Mouse (Mus musculus) mouse trophoblast stem cell (cell line): ENCODE results near the gene Mmp19.

Experiments used
- in situ Hi-C, 2 experiments: fragments of 300-500 bp; cut with MseI, MboI; formaldehyde crosslinking; loops; 2 replicates in 1 of 2; 3 replicates in 1 of 2; pipeline ENCODE4 v1.15.1; 2025

The Mmp19 gene

GRCm38 (mm10) chr10:128790398-128791124 is at the start of gene Mmp19:
TSS of gene Mmp19 (plus strand) at chr10:128790910.
- in situ Hi-C loops, result no loop called here

- in situ Hi-C loops, result no loop called here
These were observed 48.1 kb upstream of the Mmp19 start for GRCm38 (mm10) chr10:128742616-128743015.

GRCm38 (mm10) chr10:128743235-128743634 is 47.5 kb upstream of the Mmp19 start:
- in situ Hi-C loops, result no loop called here

GRCm38 (mm10) chr10:128743791-128744191 is 46.9 kb upstream of the Mmp19 start:
- in situ Hi-C loops, result no loop called here

- in situ Hi-C loops, result no loop called here
These were observed 46.5 kb upstream of the Mmp19 start for GRCm38 (mm10) chr10:128744211-128744610.

- in situ Hi-C loops, result no loop called here
These were observed 45.8 kb upstream of the Mmp19 start, which contains the start of gene Dgka for GRCm38 (mm10) chr10:128744680-128745601. TSS of gene Dgka (minus strand) at chr10:128744855.

GRCm38 (mm10) chr10:128745946-128746613 is 44.6 kb upstream of the Mmp19 start:
- in situ Hi-C loops, result no loop called here

GRCm38 (mm10) chr10:128746972-128747645 is 43.6 kb upstream of the Mmp19 start:
- in situ Hi-C loops, result no loop called here

- in situ Hi-C loops, result no loop called here
These were observed 43.0 kb upstream of the Mmp19 start, which contains the start of gene Pym1 for GRCm38 (mm10) chr10:128747646-128748251. TSS of gene Pym1 (plus strand) at chr10:128747889.

- in situ Hi-C loops, result no loop called here
These were observed 42.4 kb upstream of the Mmp19 start for GRCm38 (mm10) chr10:128748252-128748864.

- in situ Hi-C loops, result no loop called here
These were observed 17.8 kb upstream of the Mmp19 start for GRCm38 (mm10) chr10:128772895-128773294.

GRCm38 (mm10) chr10:128773685-128774084 is 17.0 kb upstream of the Mmp19 start:
- in situ Hi-C loops, result no loop called here

- in situ Hi-C loops, result no loop called here
These were observed 12.3 kb upstream of the Mmp19 start for GRCm38 (mm10) chr10:128778441-128778840.

- in situ Hi-C loops, result no loop called here
These were observed 11.5 kb upstream of the Mmp19 start for GRCm38 (mm10) chr10:128779011-128779795.

GRCm38 (mm10) chr10:128780200-128780599 is 10.5 kb upstream of the Mmp19 start:
- in situ Hi-C loops, result no loop called here

GRCm38 (mm10) chr10:128792041-128792440 is 1.3 kb downstream of the Mmp19 start:
- in situ Hi-C loops, result no loop called here

GRCm38 (mm10) chr10:128793258-128793657 is 2.5 kb downstream of the Mmp19 start:
- in situ Hi-C loops, result no loop called here

GRCm38 (mm10) chr10:128794391-128794790 is 3.7 kb downstream of the Mmp19 start:
- in situ Hi-C loops, result no loop called here

- in situ Hi-C loops, result no loop called here
These were observed 4.9 kb downstream of the Mmp19 start for GRCm38 (mm10) chr10:128795581-128795980.

GRCm38 (mm10) chr10:128798676-128799075 is 8.0 kb downstream of the Mmp19 start:
- in situ Hi-C loops, result no loop called here
